Mouse (Mus musculus) embryo, embryonic 9.5 days (tissue): ENCODE data around the gene Ccdc9b.
A peak's percentile ranks its signal among the peaks of the same experiment; 100 is the strongest.

Experiments
- DNase-seq: peaks from one replicate; pipeline ENCODE4 v3.0.0-alpha.2; 2017; ENCODE audit errors: extremely low spot score

Ccdc9b gene

GRCm38 (mm10) chr2:118776295-118776694 is 13.8 kb upstream of the Ccdc9b start:
- DNase-seq: no peak

GRCm38 (mm10) chr2:118775846-118776245 is 13.4 kb upstream of the Ccdc9b start:
- no peak for DNase-seq

GRCm38 (mm10) chr2:118775396-118775795 is 12.9 kb upstream of the Ccdc9b start:
- no peak for DNase-seq

- no peak for DNase-seq
Observed at GRCm38 (mm10) chr2:118774536-118774935, 12.1 kb upstream of the Ccdc9b start.

GRCm38 (mm10) chr2:118772158-118772874 is 9.9 kb upstream of the Ccdc9b start, which contains the start of gene Phgr1:
Gene Phgr1, plus strand, starts transcription at chr2:118772769.
- no peak for DNase-seq

- DNase-seq: no peak
Observed at GRCm38 (mm10) chr2:118766041-118767033, 3.9 kb upstream of the Ccdc9b start.

- DNase-seq: no peak
Observed at GRCm38 (mm10) chr2:118764875-118765274, 2.4 kb upstream of the Ccdc9b start.

- DNase-seq: peak; percentile 67
Observed at GRCm38 (mm10) chr2:118764094-118764831, 1.8 kb upstream of the Ccdc9b start.

- no peak for DNase-seq
Observed at GRCm38 (mm10) chr2:118763469-118763868, 1.0 kb upstream of the Ccdc9b start.

- DNase-seq: no peak
Observed at GRCm38 (mm10) chr2:118762784-118763148, 305 bp upstream of the Ccdc9b start.

- DNase-seq: no peak
Observed at GRCm38 (mm10) chr2:118761358-118761757, 1.1 kb downstream of the Ccdc9b start.

- DNase-seq: no peak
Observed at GRCm38 (mm10) chr2:118760311-118761025, 2.0 kb downstream of the Ccdc9b start.

GRCm38 (mm10) chr2:118759828-118760227 is 2.6 kb downstream of the Ccdc9b start:
- peak; percentile 61 for DNase-seq

GRCm38 (mm10) chr2:118756103-118756502 is 6.4 kb downstream of the Ccdc9b start:
- DNase-seq: no peak

- DNase-seq: no peak
Observed at GRCm38 (mm10) chr2:118755407-118755806, 7.1 kb downstream of the Ccdc9b start.

- no peak for DNase-seq
Observed at GRCm38 (mm10) chr2:118754143-118754542, 8.3 kb downstream of the Ccdc9b start.

- no peak for DNase-seq
Observed at GRCm38 (mm10) chr2:118752792-118753108, 9.7 kb downstream of the Ccdc9b start.

- no peak for DNase-seq
Observed at GRCm38 (mm10) chr2:118751896-118752791, 10.3 kb downstream of the Ccdc9b start.

- DNase-seq: no peak
Observed at GRCm38 (mm10) chr2:118750476-118750875, 12.0 kb downstream of the Ccdc9b start.

- DNase-seq: no peak
Observed at GRCm38 (mm10) chr2:118749341-118749884, 13.0 kb downstream of the Ccdc9b start.
